Mouse (Mus musculus): ENCODE measurements around the gene Lhb.

GRCm38 (mm10) chr7:45413864-45414739, 6.5 kb upstream of the Lhb start:
- TF ChIP-seq CTCF (IDR thresholded peaks at IDR 0.05; ENCODE audit: extremely low read depth, insufficient read length, insufficient replicate concordance, low read depth, low read length) (no peak), POLR2A (IDR thresholded peaks at IDR 0.05; ENCODE audit: low read depth, low read length) (no peak)

Data from small intestine, adult 2 months (tissue).